Mouse (Mus musculus) gastrocnemius, adult 18-20 months (tissue): ENCODE data around the gene Macrod2. TPM values are rescaled to one million over a fixed set of nuclear protein-coding genes. Genes with fewer than 3 reads are reported as not detected.

Experiments
- DNase-seq: peaks from one replicate; pipeline ENCODE4 v3.0.0; 2021; ENCODE audit warnings: low spot score
- long read RNA-seq, 2 experiments: library from polyadenylated mRNA; stranded (forward); transcript quantifications; one replicate each; pipeline ENCODE4 v2.0.0; 2021
- total RNA-seq, 2 experiments: library from RNA; stranded (reverse); gene quantifications; 2 replicates each; pipeline ENCODE4 v1.2.3; 2021

Macrod2 gene
- total RNA-seq, result 10 to 100 TPM; 16.6 to 19.0 TPM
- long read RNA-seq, experiment 1, transcript Macrod2-204 (4 exons, 3,554 nt), result major isoform, 21 of 22 reads
- long read RNA-seq, experiment 1, partial matches to known transcripts, result 1 of 22 reads
- long read RNA-seq, experiment 1, other reads (novel, unspliced or antisense), result 0 of 22 reads
- long read RNA-seq, experiment 2, transcript Macrod2-204 (4 exons, 3,554 nt), result major isoform, 14 of 16 reads
- long read RNA-seq, experiment 2, partial matches to known transcripts, result 1 of 16 reads
- long read RNA-seq, experiment 2, other reads (novel, unspliced or antisense), result 0 of 16 reads

- peak; percentile 99 for DNase-seq
These were observed at the start of gene Macrod2 for GRCm38 (mm10) chr2:140395179-140395578. Gene Macrod2 (plus strand): TSS chr2:140395309.

GRCm38 (mm10) chr2:140359905-140360304 lies 35.2 kb upstream of the Macrod2 start:
- DNase-seq, result no peak

- no peak for DNase-seq
These were observed 30.3 kb upstream of the Macrod2 start for GRCm38 (mm10) chr2:140364804-140365203.

GRCm38 (mm10) chr2:140389525-140389924 lies 5.6 kb upstream of the Macrod2 start, which contains the start of gene Sel1l2:
Gene Sel1l2 (minus strand): TSS chr2:140389706.
- no peak for DNase-seq

GRCm38 (mm10) chr2:140395744-140396231 lies 679 bp downstream of the Macrod2 start:
- DNase-seq, result peak; percentile 8

GRCm38 (mm10) chr2:140425844-140426243 lies 30.7 kb downstream of the Macrod2 start:
- DNase-seq, result no peak

- DNase-seq, result peak; percentile 28
These were observed 32.2 kb downstream of the Macrod2 start for GRCm38 (mm10) chr2:140427283-140427682.

GRCm38 (mm10) chr2:140439081-140439480 lies 44.0 kb downstream of the Macrod2 start:
- no peak for DNase-seq

GRCm38 (mm10) chr2:140448636-140449035 lies 53.5 kb downstream of the Macrod2 start:
- no peak for DNase-seq

GRCm38 (mm10) chr2:140475770-140476169 lies 80.7 kb downstream of the Macrod2 start:
- DNase-seq, result no peak

- no peak for DNase-seq
These were observed 81.8 kb downstream of the Macrod2 start for GRCm38 (mm10) chr2:140476891-140477290.

- DNase-seq, result no peak
These were observed 87.5 kb downstream of the Macrod2 start for GRCm38 (mm10) chr2:140482604-140483003.

- peak; percentile 6 for DNase-seq
These were observed 102.6 kb downstream of the Macrod2 start for GRCm38 (mm10) chr2:140497688-140498087.

GRCm38 (mm10) chr2:140500951-140501350 lies 105.8 kb downstream of the Macrod2 start:
- peak; percentile 26 for DNase-seq

GRCm38 (mm10) chr2:140521472-140521871 lies 126.4 kb downstream of the Macrod2 start:
- DNase-seq, result no peak

GRCm38 (mm10) chr2:140530214-140530613 lies 135.1 kb downstream of the Macrod2 start:
- no peak for DNase-seq

- no peak for DNase-seq
These were observed 136.9 kb downstream of the Macrod2 start for GRCm38 (mm10) chr2:140532024-140532423.

GRCm38 (mm10) chr2:140532859-140533519 lies 137.9 kb downstream of the Macrod2 start:
- no peak for DNase-seq

GRCm38 (mm10) chr2:140533621-140534020 lies 138.5 kb downstream of the Macrod2 start:
- no peak for DNase-seq

- DNase-seq, result no peak
These were observed 139.5 kb downstream of the Macrod2 start for GRCm38 (mm10) chr2:140534583-140534982.

GRCm38 (mm10) chr2:140535832-140536571 lies 140.9 kb downstream of the Macrod2 start:
- no peak for DNase-seq

- DNase-seq, result peak; percentile 14
These were observed 154.2 kb downstream of the Macrod2 start for GRCm38 (mm10) chr2:140549286-140549685.
